Mouse (Mus musculus) right cerebral cortex, postnatal 25 days (tissue): ENCODE data around the gene Cisd3.
"Not testable (repeated sequence)": the region's sequence is repeated elsewhere in the genome, so short reads cannot be mapped to it uniquely, and the experiment has no call there.

ENCODE experiments used
- DNase-seq: peaks from one replicate; pipeline ENCODE4 v3.0.0; 2022

The Cisd3 gene

DNA sequence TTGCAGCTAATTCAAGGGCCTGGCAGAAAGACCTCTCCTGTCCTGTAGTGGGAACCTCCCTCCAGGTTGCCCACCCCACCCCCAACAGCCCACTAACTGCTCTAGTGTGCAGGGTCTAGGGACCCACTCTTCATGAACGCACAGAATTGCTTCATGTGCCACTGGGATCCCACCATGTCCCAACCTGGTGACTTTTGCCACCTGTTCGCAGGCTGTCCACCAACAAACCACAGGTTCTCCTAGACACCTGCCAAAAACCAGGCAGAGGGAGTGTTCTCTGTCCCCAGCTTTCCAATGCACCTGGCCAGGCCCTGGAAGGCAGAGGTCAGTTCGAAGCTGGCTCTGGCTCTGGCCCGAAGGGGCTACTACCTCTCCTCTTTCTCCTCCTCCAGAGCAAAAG lies 8.8 kb downstream of the Cisd3 start:
- DNase-seq = no peak

- no peak for DNase-seq
Measured at GRCm38 (mm10) chr11:97694921-97695711, 9.5 kb downstream of the Cisd3 start.

GRCm38 (mm10) chr11:97695712-97696401 lies 10.2 kb downstream of the Cisd3 start:
- no peak for DNase-seq

- DNase-seq = no peak
Measured at GRCm38 (mm10) chr11:97696669-97697068, 11.0 kb downstream of the Cisd3 start.

- no peak for DNase-seq
Measured at GRCm38 (mm10) chr11:97697199-97697890, 11.7 kb downstream of the Cisd3 start.

DNA sequence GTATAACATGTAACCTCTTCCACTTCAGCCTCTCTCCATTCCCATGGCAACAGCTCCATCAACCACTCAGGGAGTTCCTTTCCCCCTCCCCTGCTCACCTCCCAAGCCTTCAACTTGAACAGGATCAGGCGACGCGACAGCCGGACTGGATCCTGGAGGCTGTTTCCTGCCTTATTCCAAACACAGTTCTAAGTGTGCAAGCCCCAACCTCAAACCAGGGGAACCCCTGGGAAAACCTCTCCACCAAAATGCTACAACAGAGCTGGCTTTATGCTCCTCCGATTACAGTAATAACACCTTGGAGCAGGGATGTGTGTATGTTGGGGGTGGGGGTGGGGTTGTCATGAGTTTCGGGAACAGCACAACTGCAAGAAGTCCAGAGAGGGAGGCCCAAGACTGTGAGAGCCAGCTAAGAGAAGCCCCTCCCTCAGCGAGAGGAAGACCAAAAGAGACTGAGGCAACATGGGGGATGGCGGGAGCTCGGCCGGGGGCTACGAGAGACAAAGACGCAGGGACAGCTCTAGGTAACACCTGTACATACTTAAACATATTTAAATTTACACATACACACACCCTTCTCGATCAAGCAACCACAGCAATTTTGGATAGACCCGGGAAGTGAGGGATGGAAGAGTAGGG lies 12.4 kb downstream of the Cisd3 start:
- DNase-seq = no peak

- peak; percentile 48 for DNase-seq
Measured at GRCm38 (mm10) chr11:97698741-97699611, 13.3 kb downstream of the Cisd3 start.

- peak; percentile 82 for DNase-seq
Measured at GRCm38 (mm10) chr11:97699626-97700002, 14.0 kb downstream of the Cisd3 start.

DNA sequence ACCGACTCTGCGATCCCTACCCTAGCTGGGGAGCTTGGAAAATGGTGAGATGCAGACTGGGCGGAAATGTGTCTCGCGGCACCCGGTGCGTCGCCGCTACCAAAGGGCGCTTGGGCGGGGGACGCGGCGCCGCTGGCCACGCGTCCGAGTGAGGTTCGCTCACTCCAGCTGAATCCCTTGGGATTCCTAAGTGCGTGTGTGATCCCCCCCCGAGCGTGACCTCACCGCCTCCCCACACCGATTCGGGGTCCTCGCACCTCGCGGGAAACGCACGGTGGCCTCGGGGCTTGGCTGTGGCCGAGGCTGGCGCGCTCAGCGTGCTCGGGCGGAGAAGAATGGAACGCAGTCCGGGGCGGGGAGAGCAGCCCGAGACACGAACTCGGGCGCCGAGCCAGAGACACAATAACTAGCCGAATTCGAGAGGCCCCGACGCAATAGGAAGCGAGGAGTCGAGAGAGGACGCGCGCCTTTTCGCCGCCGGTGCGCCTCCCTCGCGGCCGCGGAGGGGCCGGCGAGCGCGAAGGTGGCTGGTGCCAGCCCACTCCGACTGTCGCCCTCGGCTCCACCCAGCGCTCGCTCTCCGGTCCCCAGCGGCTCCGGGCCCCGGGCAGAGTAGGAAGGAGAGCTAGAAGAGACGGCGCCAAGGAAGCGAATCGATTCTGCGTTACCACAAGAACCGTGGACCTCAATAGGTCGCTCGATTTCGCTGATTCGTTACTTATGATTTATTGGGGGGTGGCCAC lies 14.5 kb downstream of the Cisd3 start, which contains the start of gene Pcgf2:
Gene Pcgf2 (minus strand): TSS at position 495 of the 743 bp plus-strand sequence.
- peak; percentile 77 for DNase-seq

- DNase-seq = no peak
Measured at GRCm38 (mm10) chr11:97700746-97701580, 15.3 kb downstream of the Cisd3 start.

DNA sequence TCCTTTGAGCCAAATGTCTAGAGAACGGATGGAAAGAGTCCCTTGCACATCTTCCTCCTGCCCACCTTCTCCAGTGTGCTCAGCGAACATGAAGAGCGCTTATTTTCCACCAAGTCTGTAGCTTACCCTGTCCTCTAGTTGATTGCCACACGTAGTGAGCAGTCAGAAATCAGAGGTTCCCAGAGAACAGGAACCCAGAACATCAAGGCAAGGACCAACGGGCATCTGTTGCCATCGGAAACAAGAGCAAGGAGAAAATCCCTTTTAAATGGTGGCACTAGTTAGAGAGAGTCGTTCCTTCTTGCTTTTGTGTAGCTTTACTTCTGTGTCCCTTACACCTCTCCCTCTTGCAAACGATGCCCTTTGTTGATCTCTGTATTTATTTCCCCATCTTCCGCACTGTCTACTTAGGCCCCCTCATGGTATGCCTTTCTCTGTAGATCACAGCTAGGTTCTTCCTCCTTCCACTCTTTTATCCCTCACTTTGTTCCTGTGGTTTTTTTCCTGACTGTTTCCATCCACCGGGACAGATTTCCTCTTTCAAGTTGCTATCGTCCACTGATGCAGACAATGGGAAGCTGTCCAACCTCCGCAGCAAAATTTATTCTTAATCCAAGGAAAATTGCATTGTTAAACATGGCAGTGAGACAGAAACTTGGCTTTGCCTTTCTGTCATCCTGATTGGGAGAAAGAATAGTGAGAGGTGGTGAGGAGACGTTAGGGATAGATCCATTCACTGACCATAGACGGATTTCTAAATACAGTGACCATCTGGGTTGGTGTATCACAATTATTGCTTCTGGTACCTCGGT lies 16.2 kb downstream of the Cisd3 start:
- DNase-seq = no peak

- peak; percentile 87 for DNase-seq
Measured at GRCm38 (mm10) chr11:97702393-97702745, 16.7 kb downstream of the Cisd3 start.

GRCm38 (mm10) chr11:97703039-97703826 lies 17.6 kb downstream of the Cisd3 start, which contains the start of gene Psmb3:
TSS of gene Psmb3 (plus strand) at chr11:97703399.
- DNase-seq = peak; percentile 98

GRCm38 (mm10) chr11:97710067-97710466 lies 24.4 kb downstream of the Cisd3 start:
- not testable (repeated sequence) for DNase-seq

DNA sequence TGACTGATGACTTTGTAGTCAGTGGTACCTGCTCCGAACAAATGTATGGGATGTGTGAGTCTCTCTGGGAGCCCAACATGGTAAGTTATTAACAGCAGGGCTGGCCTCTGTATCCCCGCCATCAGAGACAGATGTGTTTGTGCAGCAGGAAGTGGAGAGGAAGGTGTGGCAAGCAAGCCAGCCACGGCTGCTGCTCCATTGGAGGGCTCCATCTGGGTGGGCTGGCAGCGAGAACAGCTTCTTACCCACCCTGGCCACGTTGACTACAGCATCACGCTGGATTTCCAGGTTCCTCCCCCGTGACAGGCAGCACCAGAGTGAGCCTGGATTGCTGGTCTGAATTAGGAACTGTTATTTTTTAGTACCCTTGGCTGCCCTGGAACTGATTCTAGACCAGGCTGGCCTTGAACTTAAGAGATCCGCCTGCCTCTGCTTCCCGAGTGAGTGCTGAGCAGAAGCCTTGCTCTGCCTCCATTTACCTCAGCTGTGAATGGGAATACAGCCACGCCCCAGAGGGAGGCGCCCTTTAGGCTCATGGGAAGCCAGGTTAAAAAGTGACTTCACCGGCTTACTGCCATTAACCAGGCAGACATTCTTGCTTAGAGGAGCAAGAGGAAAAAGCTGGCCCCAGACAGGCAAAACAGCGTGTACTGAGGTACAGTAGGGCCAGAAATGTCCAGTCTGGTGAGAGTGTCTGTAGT lies 25.7 kb downstream of the Cisd3 start:
- no peak for DNase-seq

- no peak for DNase-seq
Measured at GRCm38 (mm10) chr11:97712286-97712685, 26.7 kb downstream of the Cisd3 start.

- no peak for DNase-seq
Measured at GRCm38 (mm10) chr11:97713896-97714295, 28.3 kb downstream of the Cisd3 start.

- no peak for DNase-seq
Measured at GRCm38 (mm10) chr11:97714356-97714755, 28.7 kb downstream of the Cisd3 start.
